Mouse (Mus musculus): ENCODE results near the gene Cdh18. TPM values are rescaled to one million over a fixed set of nuclear protein-coding genes. Genes with fewer than 3 reads are reported as not detected.
"Not testable (repeated sequence)": the region's sequence is repeated elsewhere in the genome, so short reads cannot be mapped to it uniquely, and the experiment has no call there.

Gene Cdh18
- polyA plus RNA-seq (2015; fragmentation: Nextera tagmentation; extraction: Ambion mirVana): 3.2 and 3.9 TPM in 2 replicates

DNA sequence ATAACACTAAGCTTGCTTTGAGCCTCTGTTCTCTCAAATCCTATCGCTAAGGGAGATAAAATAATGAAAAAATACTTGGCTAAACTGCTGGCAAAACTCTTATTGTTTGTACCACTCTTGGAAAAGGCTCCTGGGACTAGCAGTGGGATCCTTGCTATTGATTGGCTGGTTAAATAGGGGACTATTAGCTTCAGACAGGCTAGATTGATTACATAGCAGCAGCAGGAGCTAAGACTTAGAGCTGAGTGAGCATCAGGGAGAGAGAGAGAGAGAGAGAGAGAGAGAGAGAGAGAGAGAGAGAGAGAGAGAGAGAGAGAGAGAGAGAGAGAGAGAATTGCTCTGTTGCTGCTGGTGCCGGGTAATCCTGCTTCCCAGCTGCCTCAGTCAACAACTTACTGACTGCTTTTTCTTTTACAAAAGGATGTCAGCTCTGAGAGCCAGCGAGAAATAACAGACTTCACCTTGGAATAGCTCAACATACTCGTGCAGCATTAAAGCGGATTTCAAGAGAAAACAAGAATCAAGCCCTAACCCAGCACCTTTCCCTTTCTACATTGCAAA, at the start of gene Cdh18:
Gene Cdh18, plus strand, starts transcription at position 312 of the 561 bp plus-strand sequence.
- 43% methylated on average over 5 of the region's 5 CpGs for WGBS
- H3K4me2 ChIP-seq: no peak within 1 kb of the TSS
- ATAC-seq (ENCODE audit: insufficient number of reproducible peaks, insufficient read depth, low FRiP score, low TSS enrichment, low read depth): no peak

DNA sequence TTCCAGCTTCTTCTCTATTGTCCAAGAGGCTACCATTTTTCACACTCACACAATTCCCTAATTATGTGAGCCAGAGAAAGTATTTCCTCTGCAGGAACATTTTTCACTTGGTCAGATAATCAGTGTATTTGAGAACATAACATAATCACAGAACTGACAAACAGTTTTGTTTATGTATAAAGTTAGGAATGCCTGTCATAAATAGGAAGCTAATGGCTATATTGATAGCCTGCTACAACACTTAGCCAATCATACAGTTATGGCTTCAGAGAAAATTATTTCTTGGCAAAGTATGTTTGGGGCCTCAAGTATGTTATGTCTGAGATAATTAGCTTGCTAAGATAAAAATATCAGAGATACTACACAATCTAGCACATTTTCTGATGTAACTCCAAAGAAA, 37.6 kb upstream of the Cdh18 start:
- Histone ChIP-seq H3K4me1 (no peaks in the 10 kb centered on the region), H3K4me2 (no peak overlapping the region), H3K4me3 (no peak overlapping the region), H3K9me3 (no peaks in the 10 kb centered on the region), H3K27ac (no peak overlapping the region), H3K36me3 (no peaks in the 10 kb centered on the region), H3K9ac (no peak overlapping the region), H3K27me3 (no peaks in the 10 kb centered on the region)
- ATAC-seq (ENCODE audit: insufficient number of reproducible peaks, insufficient read depth, low FRiP score, low TSS enrichment, low read depth): no peak

More for the DNA sequence above, at the start of gene Cdh18:
- Histone ChIP-seq H3K27me3 (no peaks in the 10 kb centered on the region), H3K4me1 (no peaks in the 10 kb centered on the region), H3K4me3 (no peak within 1 kb of the TSS), H3K36me3 (no peaks in the 10 kb centered on the region), H3K9me3 (no peaks in the 10 kb centered on the region), H3K27ac (no peak within 1 kb of the TSS), H3K9ac (no peak within 1 kb of the TSS)

DNA sequence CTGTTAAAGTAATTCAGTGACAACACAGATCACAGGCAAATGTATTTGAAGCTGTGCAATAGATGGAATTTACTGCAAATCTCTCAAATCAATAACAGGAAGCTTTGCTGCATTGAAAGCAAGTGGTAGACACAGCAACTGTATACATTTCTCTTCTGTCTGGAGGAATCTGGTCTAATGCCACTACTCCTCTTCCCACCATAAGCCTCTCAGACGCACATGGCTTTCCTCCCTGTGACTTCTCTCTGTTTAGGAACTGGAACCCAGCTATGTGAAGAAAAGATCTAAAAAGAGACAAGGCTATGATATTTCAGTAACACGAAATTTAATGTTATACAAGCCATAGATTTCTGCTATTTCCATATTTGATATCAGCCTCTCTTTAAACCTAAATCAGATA, 13.0 kb upstream of the Cdh18 start:
- 55% methylated on average over 2 of the region's 2 CpGs for WGBS
- Histone ChIP-seq H3K4me2 (no peak overlapping the region), H3K27me3 (no peaks in the 10 kb centered on the region), H3K36me3 (no peaks in the 10 kb centered on the region), H3K27ac (no peak overlapping the region), H3K9ac (no peak overlapping the region), H3K9me3 (no peaks in the 10 kb centered on the region), H3K4me1 (no peaks in the 10 kb centered on the region), H3K4me3 (no peak overlapping the region)
- ATAC-seq (ENCODE audit: insufficient number of reproducible peaks, insufficient read depth, low FRiP score, low TSS enrichment, low read depth): no peak

DNA sequence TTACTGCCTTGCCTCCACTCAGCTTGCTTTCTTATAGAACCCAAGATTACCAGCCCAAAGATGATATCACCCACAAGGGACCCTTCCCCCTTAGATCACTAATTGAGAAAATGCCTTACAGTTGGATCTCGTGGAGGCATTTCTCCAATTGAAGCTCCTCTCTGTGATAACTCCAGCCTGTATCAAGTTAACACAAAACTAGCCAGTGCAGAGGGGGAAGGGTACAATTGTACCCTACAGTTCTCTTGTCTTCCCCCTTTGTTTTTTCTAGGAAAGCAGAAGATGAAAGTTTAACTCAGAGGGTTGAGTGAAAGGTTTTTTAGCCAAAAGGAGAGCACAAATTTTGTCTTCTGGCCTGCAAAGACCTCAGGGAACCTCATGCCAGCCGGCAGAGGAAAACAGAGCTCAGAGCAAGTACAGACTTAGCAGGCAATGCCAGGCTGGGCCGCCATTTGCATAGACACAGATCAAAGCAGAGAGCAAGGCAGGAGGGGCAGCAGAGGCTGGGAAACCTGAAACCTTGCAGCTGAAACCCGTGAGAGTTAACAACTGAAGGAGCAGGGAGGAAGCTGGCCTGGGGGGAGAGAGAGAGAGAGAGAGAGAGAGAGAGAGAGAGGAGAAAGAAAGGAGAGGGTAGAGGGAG, 29.3 kb downstream of the Cdh18 start:
- 2% methylated on average over 4 of the region's 4 CpGs for WGBS
- H3K4me2 ChIP-seq: no peak overlapping the region
- peak; percentile 52; the same call in 1 of the 2 replicates for ATAC-seq (ENCODE audit: insufficient number of reproducible peaks, insufficient read depth, low FRiP score, low TSS enrichment, low read depth)

DNA sequence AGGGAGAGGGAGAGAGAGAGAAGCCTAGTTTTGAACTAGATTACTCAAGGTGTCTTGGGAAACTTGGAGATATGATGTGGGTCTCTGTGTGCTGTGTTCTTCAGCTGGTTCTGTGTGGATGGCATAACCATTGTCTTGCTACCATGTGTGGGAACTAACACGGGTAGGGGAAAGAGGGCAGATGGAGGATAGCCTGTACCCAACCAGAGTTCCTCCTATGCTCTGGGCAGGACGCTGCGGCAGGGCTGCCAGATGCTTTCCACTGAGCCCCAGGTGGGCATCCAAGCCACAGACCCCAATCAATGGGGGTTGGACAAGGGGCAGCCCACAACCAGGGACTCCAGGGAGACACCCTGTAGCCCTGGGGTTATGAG, 29.8 kb downstream of the Cdh18 start:
- no peak for ATAC-seq (ENCODE audit: insufficient number of reproducible peaks, insufficient read depth, low FRiP score, low TSS enrichment, low read depth)
- WGBS: 31% methylated on average over 3 of the region's 3 CpGs
- no peak overlapping the region for H3K4me2 ChIP-seq
- H3K9ac ChIP-seq: no peak overlapping the region
- no peaks in the 10 kb centered on the region for H3K9me3 ChIP-seq
- H3K4me1 ChIP-seq: 0 out of 2 replicates have a peak, but pooled peaks cover 3% of the 10 kb centered on the region
- H3K4me3 ChIP-seq: no peak overlapping the region
- H3K27ac ChIP-seq: no peak overlapping the region
- H3K27me3 ChIP-seq: no peaks in the 10 kb centered on the region
- H3K36me3 ChIP-seq: no peaks in the 10 kb centered on the region

More for the DNA sequence above, 29.3 kb downstream of the Cdh18 start:
- Histone ChIP-seq H3K9me3 (no peaks in the 10 kb centered on the region), H3K36me3 (no peaks in the 10 kb centered on the region), H3K9ac (no peak overlapping the region), H3K4me3 (no peak overlapping the region), H3K27ac (no peak overlapping the region), H3K27me3 (no peaks in the 10 kb centered on the region), H3K4me1 (0 out of 2 replicates have a peak, but pooled peaks cover 3% of the 10 kb centered on the region)

DNA sequence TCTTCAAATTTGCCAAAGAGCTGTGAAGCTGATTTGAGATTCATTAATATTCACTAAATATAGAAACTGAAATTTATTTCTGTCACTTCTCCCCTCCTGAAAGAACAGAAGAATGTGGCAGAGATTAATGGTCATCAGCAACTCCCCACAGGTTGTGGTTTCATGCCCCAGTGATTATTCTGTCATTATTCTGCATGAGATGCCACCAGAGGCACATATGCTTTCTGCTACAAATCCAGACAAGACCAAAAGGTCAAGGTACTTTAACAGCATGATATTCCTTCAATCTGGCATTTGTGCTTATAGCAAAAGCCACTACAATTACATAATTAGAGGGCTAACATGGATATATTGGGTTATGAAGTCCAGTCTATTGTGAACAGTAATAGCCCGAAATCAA, 35.8 kb downstream of the Cdh18 start:
- 67% methylated on average over 1 of the region's 1 CpGs for WGBS
- no peak for ATAC-seq (ENCODE audit: insufficient number of reproducible peaks, insufficient read depth, low FRiP score, low TSS enrichment, low read depth)

DNA sequence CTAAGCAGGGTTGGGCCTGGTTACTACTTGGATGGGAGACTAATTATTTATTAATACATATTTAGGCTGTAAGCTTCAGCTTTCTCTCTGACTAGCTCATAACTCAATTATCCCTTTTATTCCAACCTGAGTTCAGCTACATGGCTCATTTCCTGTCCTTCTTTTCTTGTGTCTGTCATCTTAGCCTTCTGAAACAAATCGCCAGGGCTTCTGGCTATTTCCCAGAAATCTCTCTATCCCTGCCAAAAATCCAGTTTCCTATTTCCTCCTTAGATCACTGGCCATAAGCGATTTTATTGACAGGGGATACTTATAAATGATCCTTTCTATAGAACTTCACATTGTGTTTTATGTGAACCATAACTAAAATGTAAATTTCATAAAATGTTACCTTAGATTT, 167.6 kb downstream of the Cdh18 start:
- Histone ChIP-seq H3K27ac (no peak overlapping the region), H3K27me3 (no peaks in the 10 kb centered on the region), H3K9me3 (no peaks in the 10 kb centered on the region), H3K36me3 (no peaks in the 10 kb centered on the region), H3K4me3 (no peak overlapping the region), H3K4me1 (no peaks in the 10 kb centered on the region), H3K4me2 (no peak overlapping the region), H3K9ac (no peak overlapping the region)
- ATAC-seq (ENCODE audit: insufficient number of reproducible peaks, insufficient read depth, low FRiP score, low TSS enrichment, low read depth): no peak
- 70% methylated on average over 2 of the region's 2 CpGs for WGBS

More for the DNA sequence above, 35.8 kb downstream of the Cdh18 start:
- H3K27me3 ChIP-seq: no peaks in the 10 kb centered on the region
- H3K4me3 ChIP-seq: no peak overlapping the region
- H3K4me2 ChIP-seq: no peak overlapping the region
- H3K36me3 ChIP-seq: no peaks in the 10 kb centered on the region
- no peak overlapping the region for H3K27ac ChIP-seq
- no peaks in the 10 kb centered on the region for H3K9me3 ChIP-seq
- H3K9ac ChIP-seq: no peak overlapping the region
- no peaks in the 10 kb centered on the region for H3K4me1 ChIP-seq

DNA sequence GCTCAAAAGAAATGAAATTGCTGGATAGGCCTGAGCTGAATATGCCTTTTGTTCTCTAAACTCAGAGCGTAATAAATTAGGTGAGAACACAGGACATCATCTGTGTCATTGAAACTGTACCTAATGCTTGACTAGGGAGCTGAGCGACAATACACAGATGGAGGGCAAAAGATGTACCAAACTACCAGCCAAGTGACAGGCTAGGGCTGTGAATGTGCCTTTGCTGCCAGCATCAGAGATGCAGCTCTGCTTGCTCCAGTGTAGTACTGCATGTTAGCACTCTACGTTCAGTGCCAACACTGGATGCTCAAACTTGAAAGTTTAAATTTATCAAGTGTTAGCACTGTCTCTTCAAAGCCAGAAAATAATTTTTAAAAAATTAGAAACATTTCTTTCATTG, 168.9 kb downstream of the Cdh18 start:
- 77% methylated on average over 3 of the region's 3 CpGs for WGBS
- no peak for ATAC-seq (ENCODE audit: insufficient number of reproducible peaks, insufficient read depth, low FRiP score, low TSS enrichment, low read depth)
- Histone ChIP-seq H3K27ac (no peak overlapping the region), H3K27me3 (no peaks in the 10 kb centered on the region), H3K9ac (no peak overlapping the region), H3K36me3 (no peaks in the 10 kb centered on the region), H3K4me1 (no peaks in the 10 kb centered on the region), H3K4me3 (no peak overlapping the region), H3K9me3 (no peaks in the 10 kb centered on the region), H3K4me2 (no peak overlapping the region)

DNA sequence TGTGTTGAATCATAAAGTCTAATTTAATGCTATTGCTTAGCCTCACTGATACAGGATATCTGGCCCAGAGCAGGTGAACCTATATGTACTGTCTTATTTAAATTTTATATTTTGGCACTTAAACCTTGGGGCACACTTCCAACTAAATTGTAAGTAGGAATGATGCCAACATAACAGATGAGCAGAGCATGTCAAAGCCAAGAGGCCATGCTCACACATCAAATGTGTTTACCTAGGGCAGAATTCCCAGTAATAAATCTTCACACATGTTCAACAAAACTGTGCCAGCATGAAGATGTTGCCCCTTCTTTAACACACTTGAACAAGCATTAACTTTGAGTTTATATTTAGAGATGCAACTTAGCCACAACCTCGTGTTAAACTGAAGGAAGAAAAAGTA, 177.8 kb downstream of the Cdh18 start:
- Histone ChIP-seq H3K9me3 (no peaks in the 10 kb centered on the region), H3K4me2 (no peak overlapping the region), H3K9ac (no peak overlapping the region), H3K4me1 (no peaks in the 10 kb centered on the region), H3K27me3 (no peaks in the 10 kb centered on the region), H3K36me3 (no peaks in the 10 kb centered on the region), H3K4me3 (no peak overlapping the region), H3K27ac (no peak overlapping the region)
- no peak for ATAC-seq (ENCODE audit: insufficient number of reproducible peaks, insufficient read depth, low FRiP score, low TSS enrichment, low read depth)
- WGBS: 56% methylated on average over 1 of the region's 1 CpGs

DNA sequence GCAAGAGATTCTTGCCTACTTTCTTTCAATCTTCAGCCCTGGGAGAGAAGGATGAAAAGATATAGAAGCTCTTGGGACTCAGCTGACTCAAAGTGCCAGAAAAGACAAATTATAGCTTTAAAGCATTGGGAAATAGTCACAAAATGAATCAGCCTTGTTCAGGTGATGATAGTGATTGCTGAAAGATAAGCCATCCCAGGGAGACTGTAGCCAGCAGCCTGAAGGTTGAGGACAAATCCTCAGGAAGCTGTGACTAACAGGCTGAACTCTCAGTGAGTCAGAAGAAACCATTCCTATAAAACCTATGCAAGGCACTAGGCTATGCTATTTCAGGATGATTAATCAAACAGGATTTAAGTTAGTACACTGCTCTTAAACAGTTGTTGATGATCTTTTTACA, 184.2 kb downstream of the Cdh18 start:
- no peak for ATAC-seq (ENCODE audit: insufficient number of reproducible peaks, insufficient read depth, low FRiP score, low TSS enrichment, low read depth)
- no peaks in the 10 kb centered on the region for H3K27me3 ChIP-seq
- no peak overlapping the region for H3K4me3 ChIP-seq
- no peaks in the 10 kb centered on the region for H3K9me3 ChIP-seq
- H3K27ac ChIP-seq: no peak overlapping the region
- H3K4me1 ChIP-seq: no peaks in the 10 kb centered on the region
- H3K4me2 ChIP-seq: no peak overlapping the region
- no peaks in the 10 kb centered on the region for H3K36me3 ChIP-seq
- no peak overlapping the region for H3K9ac ChIP-seq

DNA sequence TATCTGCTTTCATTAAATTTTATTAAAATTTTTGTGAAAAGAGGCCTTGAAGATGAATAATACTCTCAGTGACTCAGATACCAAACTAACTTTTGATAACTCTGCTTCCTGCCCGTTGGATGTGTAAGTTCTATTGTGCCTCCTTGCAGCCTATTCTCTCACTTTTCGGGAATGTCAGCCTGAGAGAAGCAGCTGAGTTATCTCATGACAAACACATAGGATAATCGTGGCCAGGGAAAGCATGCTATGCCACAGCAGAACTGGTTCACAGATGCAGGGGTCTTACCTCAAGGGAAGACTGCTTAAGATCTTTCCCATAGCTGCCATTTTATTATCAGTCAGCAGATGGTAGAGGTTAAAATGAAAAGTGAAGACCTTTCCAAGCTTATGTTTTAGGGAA, 187.3 kb downstream of the Cdh18 start:
- Histone ChIP-seq H3K9me3 (no peaks in the 10 kb centered on the region), H3K9ac (no peak overlapping the region), H3K4me1 (no peaks in the 10 kb centered on the region), H3K36me3 (no peaks in the 10 kb centered on the region), H3K4me2 (no peak overlapping the region), H3K4me3 (no peak overlapping the region), H3K27me3 (no peaks in the 10 kb centered on the region), H3K27ac (no peak overlapping the region)
- 71% methylated on average over 3 of the region's 3 CpGs for whole genome bisulfite sequencing
- no peak for ATAC-seq (ENCODE audit: insufficient number of reproducible peaks, insufficient read depth, low FRiP score, low TSS enrichment, low read depth)

DNA sequence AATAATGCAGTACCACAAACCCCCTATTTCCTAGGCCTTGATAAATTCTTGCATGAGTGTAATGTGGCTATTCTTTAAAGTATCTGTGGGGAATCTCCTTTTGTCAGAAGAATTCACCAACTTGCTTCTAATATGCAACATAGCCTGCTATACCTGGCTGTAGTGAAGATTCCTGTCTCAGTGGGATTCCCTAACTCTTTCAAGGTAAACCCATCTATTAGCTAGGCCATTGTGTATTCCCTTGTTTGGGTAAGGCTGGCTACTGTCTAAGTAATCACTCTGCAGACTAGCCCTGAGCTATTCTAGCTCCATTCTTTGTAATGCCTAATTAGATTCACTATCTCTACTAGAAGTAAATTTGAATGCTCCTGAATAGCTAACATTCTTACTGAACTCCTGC, 212.4 kb downstream of the Cdh18 start:
- not testable (repeated sequence) for H3K27ac ChIP-seq; H3K4me2 ChIP-seq; H3K4me1 ChIP-seq; H3K27me3 ChIP-seq; H3K9ac ChIP-seq; ATAC-seq (ENCODE audit: insufficient number of reproducible peaks, insufficient read depth, low FRiP score, low TSS enrichment, low read depth); H3K9me3 ChIP-seq; H3K36me3 ChIP-seq; H3K4me3 ChIP-seq

Measured in embryonic facial prominence, embryonic 13.5 days (tissue).